ENCODE assay signal across 10 mouse cellular contexts in the genomic region with DNA sequence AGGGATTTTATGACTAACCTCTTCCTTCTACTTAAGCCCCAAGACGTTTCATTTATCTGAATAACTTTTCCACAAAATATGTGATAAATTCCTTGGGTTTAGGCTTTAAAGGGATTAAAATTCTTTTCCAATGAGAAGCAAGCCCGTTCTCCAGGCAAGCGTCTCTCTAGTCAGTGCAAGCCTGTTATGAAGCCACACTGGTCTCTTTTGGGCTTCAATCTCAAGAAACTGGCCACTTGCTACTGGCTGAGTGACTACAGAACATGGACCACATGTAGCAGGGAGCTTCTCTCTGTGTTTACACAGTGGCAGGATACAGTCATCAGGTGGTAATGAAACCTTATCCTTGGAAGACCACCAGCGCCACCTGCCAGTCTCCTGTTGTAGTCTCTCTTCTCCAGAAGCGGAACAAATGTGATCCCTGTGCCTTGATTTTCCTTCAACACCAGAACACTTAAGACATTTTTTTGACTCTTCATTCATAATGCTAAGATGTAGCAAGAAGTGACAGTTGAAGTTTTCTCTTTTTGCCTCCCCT.
DNase-seq lines count a peak whose midpoint lies in the region; ATAC-seq and TF ChIP-seq lines count a peak whose summit lies in the region.
"Had no signal": no experiment of that assay in that cellular context is flagged by ENCODE, and none has a peak within 500 bp of the region (broad histone marks: within the 10 kb centered on the region; RNA-seq: fewer than 3 reads in every experiment).

No protein-coding gene starts in this region.

- H3K4me1 ChIP-seq in lung, postnatal 0 days (ENCODE audit: insufficient read depth, low read depth, low read length) = no peaks in the 10 kb centered on the region
- H3K4me1 ChIP-seq: heart, embryonic 13.5 days; limb, embryonic 15.5 days had no signal

- 51% methylated on average over 5 of the region's 5 CpGs for WGBS in lung, postnatal 0 days

- H3K9ac ChIP-seq in lung, postnatal 0 days (replicated peaks; ENCODE audit: low read depth) = no peak overlapping the region
- H3K9ac ChIP-seq: heart, embryonic 13.5 days; limb, embryonic 15.5 days had no signal

- H3K27ac ChIP-seq in lung, postnatal 0 days (ENCODE audit: low read length) = no peak overlapping the region
- H3K27ac ChIP-seq: heart, embryonic 13.5 days; limb, embryonic 15.5 days had no signal

- H3K9me3 ChIP-seq in lung, postnatal 0 days (ENCODE audit: low read length) = no peaks in the 10 kb centered on the region
- H3K9me3 ChIP-seq: heart, embryonic 13.5 days; limb, embryonic 15.5 days had no signal

- no peak overlapping the region for H3K4me2 ChIP-seq in lung, postnatal 0 days (replicated peaks; ENCODE audit: low read depth, low read length)
- H3K4me2 ChIP-seq: heart, embryonic 13.5 days; limb, embryonic 15.5 days had no signal

- no peak for DNase-seq in frontal cortex, postnatal 25 days (ENCODE audit: low spot score in 2 of 2)
- DNase-seq in lung, postnatal 0 days (ENCODE audit: low spot score) = no peak
- DNase-seq in lung, postnatal 14 days = no peak
- peak; percentile 31 to 46 for DNase-seq in frontal cortex, postnatal 36 days (ENCODE audit: low spot score in 2 of 2)
- peak; percentile 15 to 18 for DNase-seq in right cerebral cortex, postnatal 36 days (ENCODE audit: low spot score in 2 of 2)
- no peak for DNase-seq in lung, postnatal 10 days
- DNase-seq in urinary bladder, postnatal 4 days (ENCODE audit: low spot score in 2 of 2) = no peak

- no peak for TF ChIP-seq EP300 in lung, postnatal 0 days (IDR thresholded peaks at IDR 0.05)

- no peaks in the 10 kb centered on the region for H3K36me3 ChIP-seq in lung, postnatal 0 days (ENCODE audit: insufficient read depth, low read length)
- H3K36me3 ChIP-seq: heart, embryonic 13.5 days; limb, embryonic 15.5 days had no signal

- TF ChIP-seq CTCF in lung, postnatal 0 days (IDR thresholded peaks at IDR 0.05) = peak; percentile 27; the same call in 1 of the 2 replicates

- ATAC-seq in frontal cortex, adult (ENCODE audit: low TSS enrichment) = peak; percentile 82
- ATAC-seq in lung, postnatal 0 days = no peak

- no peaks in the 10 kb centered on the region for H3K27me3 ChIP-seq in lung, postnatal 0 days (replicated peaks; ENCODE audit: insufficient read depth, low read length)
- H3K27me3 ChIP-seq: heart, embryonic 13.5 days; limb, embryonic 15.5 days had no signal

- no peak overlapping the region for H3K4me3 ChIP-seq in lung, postnatal 0 days (ENCODE audit: low read depth, low read length)
- H3K4me3 ChIP-seq: heart, embryonic 13.5 days; limb, embryonic 15.5 days had no signal

Comparison
In these comparisons a context has a peak if more than half of its experiments do, and no peak if none do; other contexts are left out.
1. DNase-seq: peak in frontal cortex, postnatal 36 days (2 of 2) and right cerebral cortex, postnatal 36 days (2 of 2); none in frontal cortex, postnatal 25 days (0 of 2), lung, postnatal 0 days (single experiment), lung, postnatal 14 days (single experiment), lung, postnatal 10 days (single experiment) and urinary bladder, postnatal 4 days (0 of 2).